Mouse (Mus musculus): Measurements from ENCODE around the gene Tnrc6c.

- TF ChIP-seq POLR2A (IDR thresholded peaks at IDR 0.05; ENCODE audit: low read depth, low read length) (no peak), CTCF (conservative IDR thresholded peaks at IDR 0.05; ENCODE audit: insufficient read depth, insufficient read length, low read depth, low read length) (no peak)
These were observed 105.2 kb downstream of the Tnrc6c start for GRCm38 (mm10) chr11:117759267-117759666.

All from kidney, adult 2 months (tissue).